Mouse (Mus musculus) CD8-positive naive resting alpha-beta T cell, adult 2 months (primary cell): Measurements from ENCODE around the gene Gltp.

Experiments used
- DNase-seq, 2 experiments: peaks; one replicate each; pipeline ENCODE4 v3.0.0; 2022; ENCODE audit warnings: low read depth in 2 of 2, low spot score in 2 of 2

Gene Gltp

DNA sequence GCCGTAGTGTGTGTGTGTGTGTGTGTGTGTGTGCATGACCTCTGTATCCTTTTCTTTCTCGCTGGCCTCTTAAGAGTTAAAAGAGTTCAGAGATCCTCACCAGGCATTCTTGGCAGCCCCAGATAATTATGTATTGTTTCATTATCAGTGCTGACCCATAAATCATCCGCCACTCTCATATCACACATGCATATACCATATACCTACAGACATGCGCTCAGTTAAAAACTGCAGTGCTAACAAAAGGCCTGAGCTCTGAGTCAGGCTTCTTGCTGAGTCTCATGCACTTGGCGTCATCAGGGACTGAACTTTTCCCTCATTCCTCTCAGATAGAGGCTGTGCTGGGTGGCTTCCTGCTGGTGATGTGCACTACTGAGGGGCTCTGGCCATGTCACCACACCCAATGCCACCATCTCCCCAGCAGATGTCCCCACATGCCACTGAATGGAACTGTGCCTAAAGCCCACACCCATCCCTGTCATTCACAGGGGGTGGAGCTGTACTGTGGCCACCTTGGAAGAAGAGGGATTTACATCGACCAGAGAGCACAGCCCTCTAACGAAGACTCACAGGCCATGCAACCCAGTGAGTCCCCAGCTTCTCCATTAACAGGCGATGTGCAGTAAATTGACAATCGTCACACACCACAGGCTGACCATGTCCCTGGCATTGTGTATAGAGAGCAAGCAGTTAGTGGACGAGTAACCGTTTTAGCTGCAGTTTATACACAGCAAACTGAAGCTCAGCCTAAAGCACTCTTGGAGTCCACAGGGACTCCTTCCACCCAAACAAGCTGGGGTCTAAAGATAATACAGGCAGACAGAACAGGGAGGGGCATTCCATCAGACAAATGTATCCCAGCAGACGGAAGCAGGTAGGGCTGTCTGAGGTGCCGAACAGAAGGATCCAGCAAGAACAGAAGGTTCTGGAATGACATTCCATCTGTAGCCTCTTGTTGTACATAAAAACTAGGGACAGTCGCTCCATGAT is 11.9 kb upstream of the Gltp start:
- no peak for DNase-seq

DNA sequence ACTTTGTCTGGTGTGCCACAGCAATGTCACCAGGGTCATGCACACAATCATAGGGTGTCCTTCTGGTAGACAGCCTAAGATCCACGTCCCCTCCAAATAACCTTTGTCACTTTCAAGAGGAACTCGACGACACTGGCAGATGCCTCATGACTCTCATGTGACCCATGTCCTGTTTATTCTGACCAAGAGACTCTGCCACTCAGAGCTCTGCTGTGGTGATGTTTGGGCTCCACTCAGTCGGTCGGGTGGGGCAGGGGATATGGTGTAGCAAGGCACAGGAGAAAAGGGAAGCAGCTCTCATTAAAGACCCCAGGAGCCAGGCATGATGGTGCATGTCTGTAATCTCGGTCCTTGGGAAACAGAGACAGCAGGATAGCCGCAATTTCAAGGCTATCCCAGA is 8.2 kb upstream of the Gltp start:
- DNase-seq = no peak

DNA sequence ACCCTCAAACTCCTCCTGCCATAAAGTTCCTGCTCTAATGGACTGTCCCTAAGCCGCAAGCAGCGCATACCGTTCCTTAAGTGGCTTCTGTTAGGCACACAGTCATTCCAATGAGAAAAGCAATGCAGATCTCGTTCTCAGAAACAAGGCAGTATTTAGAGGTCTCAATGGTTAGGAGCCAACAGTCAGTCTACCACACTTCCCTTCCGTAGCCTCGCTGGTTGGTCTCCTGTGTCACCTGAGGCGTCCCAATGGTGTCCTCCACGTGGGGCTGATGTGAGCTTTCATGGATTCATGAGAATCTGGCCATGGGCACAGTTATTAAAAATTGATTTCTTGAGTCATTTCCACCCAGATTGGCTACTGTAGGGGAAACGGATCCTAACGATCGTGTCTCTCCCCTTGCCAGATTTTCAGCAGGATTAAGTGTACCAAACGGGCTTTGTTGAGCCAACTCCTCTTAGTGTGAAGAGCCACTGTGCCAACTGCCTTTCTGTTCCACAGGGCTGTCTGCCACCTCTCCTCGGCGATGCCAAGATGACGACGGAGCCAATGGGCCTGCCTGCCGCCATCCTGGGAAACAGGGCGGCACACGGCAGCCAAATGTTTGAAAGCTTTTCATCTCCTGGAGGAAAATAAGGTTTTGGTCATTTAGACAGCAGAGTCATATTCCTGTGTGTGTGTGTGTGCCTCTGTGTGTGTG is 7.4 kb upstream of the Gltp start:
- no peak for DNase-seq

DNA sequence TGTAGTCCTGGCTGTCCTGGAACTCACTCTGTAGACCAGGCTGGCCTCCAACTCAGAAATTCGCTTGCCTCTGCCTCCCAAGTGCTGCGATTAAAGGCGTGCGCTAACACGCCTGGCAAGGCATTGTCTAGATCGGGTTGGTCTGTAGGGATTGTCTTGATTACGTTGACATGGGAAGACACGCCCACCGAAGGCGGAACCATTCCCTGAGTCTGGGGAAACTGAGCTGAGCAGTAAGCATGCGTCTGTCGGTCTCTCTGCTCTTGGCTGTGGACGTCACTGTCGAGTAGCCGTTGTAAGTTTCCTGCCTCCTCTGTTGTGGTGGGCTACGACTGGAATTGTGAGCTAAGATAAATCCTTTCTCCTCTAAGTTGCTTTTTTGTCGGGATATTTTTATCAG is 6.2 kb upstream of the Gltp start:
- DNase-seq = no peak

DNA sequence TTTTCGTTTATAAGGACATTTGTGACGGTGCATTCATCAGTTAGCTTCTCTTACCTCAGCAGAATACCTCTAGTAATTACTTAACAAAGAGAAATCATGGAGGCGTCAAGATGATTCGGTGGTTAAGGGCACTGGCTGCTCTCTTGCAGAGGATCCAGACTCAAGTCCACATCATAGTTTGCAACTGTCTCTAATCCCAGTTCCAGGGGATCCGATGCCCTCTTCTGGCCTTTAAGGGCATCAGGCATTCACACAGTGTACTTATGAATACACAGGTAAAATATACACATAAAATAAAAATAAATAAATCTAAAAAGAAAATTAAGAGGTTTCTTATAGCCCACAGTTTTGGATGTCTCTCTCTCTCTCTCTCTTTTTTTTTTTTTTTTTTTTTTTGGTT is 5.0 kb upstream of the Gltp start:
- no peak for DNase-seq

DNA sequence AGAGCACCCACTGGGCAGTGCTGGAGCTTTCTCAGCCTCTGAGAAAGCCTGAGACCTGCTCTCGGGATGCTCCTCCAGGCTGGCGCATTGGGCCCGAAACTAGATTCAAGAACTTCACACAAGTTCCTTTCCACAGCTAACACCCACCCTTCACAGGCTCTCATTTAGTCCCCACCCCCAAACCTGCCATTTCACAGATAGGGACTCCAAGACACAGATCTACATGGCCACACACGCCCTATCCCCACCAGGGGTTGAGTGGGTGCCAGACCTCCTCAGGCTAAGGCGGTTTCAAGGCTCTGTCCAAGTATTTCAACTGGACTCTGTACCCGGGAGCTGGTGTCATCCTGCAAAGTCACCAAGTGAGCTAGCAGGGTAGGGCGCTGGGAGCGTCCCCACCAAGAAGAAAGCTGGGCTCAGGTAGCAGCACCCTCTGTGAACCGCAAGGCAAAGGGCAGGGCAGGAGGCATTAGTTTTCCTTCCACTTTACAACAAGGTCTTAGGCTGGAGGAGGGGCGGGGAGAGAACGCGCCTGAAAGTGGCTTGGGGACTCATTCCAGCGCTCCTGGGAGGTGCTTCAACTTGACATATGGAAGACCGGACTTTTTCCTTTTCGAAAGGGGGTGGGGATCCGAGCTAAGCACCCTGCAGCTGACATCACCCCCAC is 951 bp downstream of the Gltp start:
- peak in 1 of 2 experiments; percentile 38 for DNase-seq

DNA sequence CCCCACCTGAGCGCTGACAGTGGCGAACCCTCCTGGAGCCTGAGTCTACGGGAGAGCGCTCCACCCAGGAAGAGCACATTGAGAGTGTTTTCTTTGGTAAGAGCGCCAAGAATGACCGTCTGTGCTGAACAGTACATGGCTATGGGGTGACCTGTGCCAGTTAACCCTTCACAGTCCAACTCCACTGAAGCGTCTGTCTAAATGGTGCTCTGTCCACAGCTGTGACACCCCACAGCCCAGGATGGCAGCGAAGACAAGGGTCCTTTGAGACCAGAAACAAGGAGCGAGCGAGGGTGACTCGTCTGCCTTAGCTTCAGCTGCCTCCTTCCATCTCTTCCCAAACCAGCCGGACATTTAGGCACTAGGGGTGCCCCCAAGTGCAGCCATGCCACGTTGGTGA is 2.1 kb downstream of the Gltp start:
- DNase-seq = no peak

DNA sequence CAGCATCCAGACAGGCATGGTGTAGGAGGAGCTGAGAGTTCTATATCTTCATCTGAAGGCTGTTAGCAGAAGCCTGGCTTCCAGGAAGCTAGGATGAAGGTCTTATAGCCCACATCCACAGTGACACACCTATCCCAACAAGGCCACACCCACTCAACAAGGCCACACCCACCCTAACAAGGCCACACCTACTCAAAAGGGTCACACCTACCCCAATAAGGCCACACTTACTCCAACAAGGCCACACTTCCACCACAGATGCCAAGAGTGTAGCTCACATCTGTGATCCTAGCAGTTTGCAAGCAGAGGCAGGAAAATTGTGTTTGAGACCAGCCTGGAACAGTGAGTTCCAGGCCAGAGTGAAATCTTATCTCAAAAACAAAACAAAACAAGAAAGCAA is 2.9 kb downstream of the Gltp start:
- DNase-seq = peak in 1 of 2 experiments; percentile 19

DNA sequence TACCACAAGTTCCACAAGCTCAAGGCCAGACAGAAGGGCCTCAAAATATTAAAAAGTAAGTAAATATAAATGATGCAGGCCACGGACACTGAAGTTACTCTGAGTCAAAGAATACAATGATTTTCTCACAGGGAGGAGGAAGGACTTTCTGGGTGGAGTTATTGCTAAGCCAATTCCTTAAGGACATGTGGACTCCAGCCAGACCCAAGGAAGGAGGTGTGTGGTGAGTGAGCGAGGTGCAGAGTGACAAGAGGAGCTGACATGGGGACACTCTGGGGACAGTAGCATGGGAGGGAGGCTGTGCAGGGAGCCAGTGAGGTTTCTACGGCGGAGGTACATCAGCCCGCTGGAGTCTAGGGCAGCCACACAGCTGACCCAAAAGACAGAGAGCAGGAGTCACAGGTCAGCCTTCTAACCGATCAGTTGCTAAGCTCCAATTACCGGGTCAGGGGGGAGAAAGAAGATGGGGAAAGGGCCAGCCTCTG is 4.0 kb downstream of the Gltp start:
- DNase-seq = no peak

DNA sequence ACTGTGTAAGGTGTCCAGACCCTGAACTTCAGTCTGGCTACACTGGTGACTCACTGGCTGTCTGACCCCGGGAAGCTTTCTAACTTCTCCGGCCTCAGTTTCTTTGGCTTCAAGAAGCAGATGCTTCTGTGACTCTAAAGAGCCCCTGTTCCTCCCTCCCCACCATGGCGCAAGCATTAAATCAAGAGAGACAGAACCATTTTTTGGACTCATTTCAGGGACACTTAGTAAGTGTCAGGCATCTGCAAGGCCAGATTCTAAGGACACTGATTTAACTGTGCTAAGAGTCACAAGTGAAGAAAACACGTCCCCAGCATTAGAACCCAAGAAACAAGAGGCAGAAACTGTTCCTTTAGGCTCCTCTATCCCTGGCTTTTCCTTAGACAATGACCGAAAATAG is 4.8 kb downstream of the Gltp start:
- DNase-seq = no peak

DNA sequence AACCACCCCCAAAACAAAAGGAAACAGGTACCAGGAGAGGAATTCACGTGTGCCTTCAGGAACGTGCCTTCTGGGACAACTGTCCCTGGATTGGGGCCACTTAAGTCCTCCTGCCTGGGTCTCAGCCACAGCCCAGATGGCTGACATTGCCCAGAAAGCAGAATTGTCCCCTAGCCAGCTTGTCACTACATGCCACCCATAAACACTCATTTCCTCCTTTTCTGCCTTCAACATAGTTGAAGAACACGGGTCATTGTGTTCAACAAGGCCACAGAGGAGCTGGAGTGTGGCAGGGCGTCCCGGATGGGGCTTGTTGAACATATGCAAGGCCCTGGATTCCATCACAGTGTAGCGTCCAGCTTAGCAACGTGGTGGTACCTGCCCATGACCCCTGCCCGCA is 9.1 kb downstream of the Gltp start:
- DNase-seq = no peak

DNA sequence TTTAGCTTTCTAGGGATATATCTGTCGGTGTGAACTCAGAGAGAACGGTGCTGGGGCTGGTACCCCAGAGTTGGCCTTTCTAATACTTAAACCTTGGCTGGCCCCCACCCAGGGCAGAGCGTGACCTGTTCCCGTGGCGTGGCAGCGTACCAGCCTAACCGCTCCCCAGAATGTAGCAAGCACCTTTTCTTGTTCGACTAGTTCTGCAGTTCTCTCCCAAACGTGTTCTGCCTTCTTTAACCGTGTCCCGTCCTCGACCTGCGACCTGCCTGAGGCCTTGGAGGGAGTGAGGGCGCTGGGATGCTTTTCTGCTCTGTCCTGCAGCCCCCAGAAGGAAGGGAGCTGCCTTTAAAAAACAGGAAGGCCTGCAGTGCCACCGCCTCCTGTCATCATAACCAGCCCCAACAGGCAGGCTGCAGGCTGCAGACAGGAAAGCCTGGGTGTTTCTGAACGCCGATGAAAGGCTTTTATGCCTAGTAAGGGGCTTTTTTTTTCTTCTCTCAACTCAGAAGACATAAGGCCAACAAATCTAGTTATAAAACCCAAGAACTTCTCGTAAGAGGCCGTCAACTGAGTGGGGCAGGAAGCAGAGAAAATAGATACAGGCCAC is 10.0 kb downstream of the Gltp start:
- DNase-seq = peak; percentile 35 to 43

DNA sequence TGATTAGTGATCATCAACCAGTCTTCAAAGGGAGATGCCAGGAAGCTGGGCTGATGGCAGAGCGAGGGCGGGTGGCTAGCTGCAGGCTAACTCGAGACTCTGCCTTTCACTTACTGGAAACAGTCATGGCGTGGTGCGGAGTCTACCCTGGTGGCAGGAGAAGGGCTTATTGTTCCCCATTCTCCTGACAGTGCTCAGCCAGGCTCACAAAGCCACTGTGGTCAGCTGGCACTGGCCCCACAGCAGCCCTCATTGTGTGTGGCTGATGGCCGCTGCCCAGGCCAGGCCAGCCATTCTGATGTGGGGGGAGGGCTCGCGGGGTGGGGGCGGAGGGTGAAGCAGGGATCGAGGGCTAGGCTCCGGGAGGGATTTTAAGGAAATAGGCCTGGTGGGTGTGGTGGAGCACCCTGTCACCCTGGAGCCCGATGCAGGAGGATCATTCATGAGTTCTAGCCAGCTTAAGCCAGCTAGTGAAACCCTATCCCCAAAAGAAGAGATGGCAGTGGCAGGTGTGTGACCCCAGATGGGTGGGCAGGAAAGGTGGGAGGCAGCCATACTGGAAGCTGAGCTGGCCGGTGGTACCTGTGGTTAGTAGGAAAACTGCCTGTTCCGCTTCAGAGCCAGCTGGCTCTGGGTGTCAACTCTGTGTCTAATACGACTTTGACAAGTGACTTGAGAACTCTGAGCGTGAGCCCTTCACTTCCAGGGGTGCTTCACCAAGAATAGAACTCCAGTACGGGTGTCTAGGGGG is 10.8 kb downstream of the Gltp start:
- no peak for DNase-seq

DNA sequence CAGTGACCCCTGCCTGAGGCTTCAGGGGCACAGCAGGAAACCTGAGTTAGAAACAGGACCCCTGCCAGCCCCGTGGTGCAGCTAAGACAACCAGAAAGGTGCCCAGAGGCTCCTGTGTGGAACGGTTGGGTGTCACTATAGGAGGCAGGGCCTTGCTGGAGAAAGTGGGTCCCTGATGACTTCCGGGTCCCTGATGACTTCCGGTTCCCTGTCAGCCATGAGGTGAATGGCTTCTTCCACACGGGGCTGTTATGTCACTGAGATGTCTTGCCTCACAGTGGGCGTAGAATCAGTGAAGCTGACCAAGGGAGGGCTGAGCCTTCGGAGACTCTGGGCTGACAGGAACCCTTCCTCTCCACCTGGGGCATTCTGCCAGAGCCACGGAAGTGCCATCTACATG is 16.2 kb downstream of the Gltp start:
- DNase-seq = no peak

DNA sequence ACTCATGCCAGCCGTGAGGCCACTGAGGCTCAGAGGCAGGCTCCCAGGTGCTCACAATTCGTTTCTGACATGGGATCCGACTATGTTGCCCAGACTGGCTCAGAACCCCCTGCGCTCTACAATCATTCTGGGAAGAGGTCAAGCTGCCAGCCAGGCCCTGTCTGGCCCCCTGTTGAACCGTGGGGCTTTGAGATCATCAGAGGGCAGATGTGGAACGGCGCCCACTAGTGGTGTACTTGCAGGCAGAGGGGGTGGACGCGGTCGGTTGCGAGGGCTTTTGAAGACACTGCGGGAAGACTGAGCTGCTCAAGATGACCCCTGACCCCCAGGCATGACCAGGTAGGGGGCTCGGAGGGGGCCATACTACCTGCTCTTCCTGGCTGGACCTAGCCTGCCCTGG is 17.7 kb downstream of the Gltp start:
- DNase-seq = no peak

DNA sequence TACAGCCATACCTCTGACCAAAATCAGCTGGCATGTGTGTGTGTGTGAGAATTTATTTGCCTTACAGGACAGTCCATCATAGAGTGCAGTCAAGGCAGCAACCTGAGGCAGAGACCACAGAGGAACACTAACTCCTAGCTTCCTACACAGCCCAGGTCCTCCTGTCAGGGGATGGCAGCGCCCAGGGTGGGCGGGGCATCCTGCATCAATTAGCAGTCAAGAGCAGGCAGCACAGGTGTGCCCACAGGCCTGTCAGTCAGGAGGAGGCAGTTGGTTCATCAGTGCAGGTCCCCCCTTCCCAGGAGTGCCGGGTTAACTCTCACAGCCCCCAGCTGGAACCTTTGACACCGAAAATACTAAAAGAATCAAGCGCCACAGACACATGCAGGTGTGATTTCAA is 21.8 kb downstream of the Gltp start:
- DNase-seq = no peak

DNA sequence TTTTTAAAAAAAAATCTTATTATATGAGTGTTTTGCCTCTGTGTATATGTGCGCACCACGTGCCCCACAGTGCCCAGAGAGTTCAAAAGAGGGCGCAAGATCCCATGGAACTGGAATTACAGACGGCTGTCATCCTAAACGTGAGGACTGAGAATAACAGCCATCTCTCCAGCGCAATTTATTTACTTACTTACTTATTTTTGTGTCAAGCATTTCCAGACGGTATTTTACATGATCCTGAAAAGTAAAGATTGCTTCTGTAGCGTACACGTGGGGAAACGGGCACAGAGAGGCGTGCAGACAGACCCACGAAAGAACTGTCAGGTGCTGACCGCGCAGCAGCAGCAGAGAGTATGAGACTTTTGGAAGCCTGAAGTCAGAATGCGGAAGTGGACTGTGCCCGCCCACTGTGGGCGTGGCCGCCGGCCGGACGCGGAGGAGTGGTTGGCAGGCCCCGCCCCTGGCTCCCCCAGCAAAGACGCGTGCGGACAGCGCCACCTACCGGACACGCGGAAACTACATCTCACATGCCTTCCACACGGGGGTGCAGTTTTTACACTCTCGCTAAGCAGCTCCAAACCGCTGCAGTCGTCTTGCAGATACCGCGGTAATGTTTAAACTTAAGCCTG is 23.4 kb downstream of the Gltp start:
- peak; percentile 100 for DNase-seq

DNA sequence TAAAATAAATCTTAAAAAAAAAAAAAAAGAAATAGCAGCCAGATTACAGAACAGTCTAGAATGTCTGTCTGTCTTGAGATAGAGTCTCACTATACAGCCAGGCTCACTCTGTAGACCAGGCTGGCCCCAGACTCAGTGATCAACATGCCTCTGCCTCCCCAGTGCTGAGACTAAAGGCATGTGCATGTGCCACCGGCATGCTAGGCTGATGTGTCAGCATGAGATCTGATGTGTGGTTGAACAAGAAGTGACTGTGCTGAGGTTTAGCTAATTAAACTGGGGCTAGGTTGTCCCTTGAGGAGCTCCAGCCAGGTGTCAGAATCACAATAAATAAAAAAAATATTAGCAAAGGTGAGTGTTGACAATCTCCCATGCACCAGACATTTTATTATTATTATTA is 24.1 kb downstream of the Gltp start:
- DNase-seq = no peak

DNA sequence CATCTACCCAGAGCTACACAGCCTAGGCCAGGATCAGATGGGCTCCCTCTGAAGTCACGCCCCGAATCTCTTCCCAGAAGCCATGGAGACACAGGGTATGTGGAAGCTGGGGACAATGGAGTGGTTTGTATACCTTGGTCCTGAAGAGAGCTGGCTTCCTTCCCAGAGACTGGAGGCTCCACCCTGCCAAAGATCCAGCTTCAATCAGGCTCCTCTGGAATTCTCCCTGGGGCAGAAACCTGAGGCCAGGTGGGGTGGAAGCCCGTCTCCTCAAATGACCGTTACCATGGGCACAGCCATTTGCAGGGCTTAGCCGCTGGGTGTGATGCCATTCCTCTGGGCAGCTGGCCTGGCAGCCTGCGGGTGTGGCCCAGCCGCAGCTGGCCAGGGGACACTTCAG is 26.0 kb downstream of the Gltp start:
- DNase-seq = no peak

DNA sequence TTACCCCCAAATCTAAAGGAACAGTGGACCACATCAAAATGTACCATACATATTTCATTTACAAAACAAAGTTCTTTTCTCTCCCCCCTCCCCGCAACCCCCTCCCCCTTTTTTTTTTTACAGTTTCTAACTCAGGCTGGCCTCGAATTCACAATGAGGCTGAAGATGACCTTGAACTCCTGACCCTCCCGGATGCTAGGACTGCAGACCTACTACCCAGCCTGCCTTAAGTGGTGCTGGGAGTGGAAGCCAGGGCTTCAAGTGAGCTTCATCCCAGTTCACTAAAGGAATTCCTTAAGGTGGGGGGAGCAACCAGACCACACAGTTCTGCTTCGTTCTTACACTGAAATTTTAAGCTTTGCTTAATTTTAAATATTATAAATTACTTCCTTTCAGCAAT is 26.6 kb downstream of the Gltp start:
- no peak for DNase-seq
